Mouse (Mus musculus) liver, embryonic 13.5 days (tissue): ENCODE data around the gene Atxn1. TPM values are rescaled to one million over a fixed set of nuclear protein-coding genes. Genes with fewer than 3 reads are reported as not detected.

ENCODE experiments used
- ATAC-seq: fragments of 200-750 bp; cut with Nextera tagmentation; 2 replicates; pipeline ENCODE4 v1.8.0; 2017; ENCODE audit warnings: low read depth, mild to moderate bottlenecking, moderate number of reproducible peaks, moderate library complexity
- DNase-seq: peaks from one replicate; pipeline ENCODE4 v3.0.0; 2022
- H3K27ac ChIP-seq: fragments of 300-500 bp; sonication (generic); 2 replicates; pipeline ENCODE4 v1.5.1; 2015; ENCODE audit warnings: moderate library complexity, mild to moderate bottlenecking, inconsistent platforms
- H3K27me3 ChIP-seq: fragments of 300-500 bp; sonication (generic); 2 replicates; pipeline ENCODE4 v1.6.1; 2015; ENCODE audit warnings: mild to moderate bottlenecking, inconsistent platforms
- H3K36me3 ChIP-seq: fragments of 300-500 bp; sonication (generic); 2 replicates; pipeline ENCODE4 v1.6.1; 2015; ENCODE audit warnings: mild to moderate bottlenecking, inconsistent platforms
- H3K4me1 ChIP-seq: fragments of 300-500 bp; sonication (generic); replicated peaks from 2 replicates; pipeline ENCODE4 v1.6.1; 2015; ENCODE audit warnings: inconsistent platforms
- H3K4me2 ChIP-seq: fragments of 300-500 bp; sonication (generic); 2 replicates; pipeline ENCODE4 v1.6.1; 2015; ENCODE audit warnings: inconsistent platforms, mild to moderate bottlenecking, moderate library complexity
- H3K4me3 ChIP-seq: fragments of 300-500 bp; sonication (generic); replicated peaks from 2 replicates; pipeline ENCODE4 v1.5.1; 2015; ENCODE audit warnings: mild to moderate bottlenecking, inconsistent platforms
- H3K9ac ChIP-seq: fragments of 300-500 bp; sonication (generic); 2 replicates; pipeline ENCODE4 v1.6.1; 2015; ENCODE audit warnings: mild to moderate bottlenecking, inconsistent platforms
- H3K9me3 ChIP-seq: fragments of 300-500 bp; sonication (generic); replicated peaks from 2 replicates; pipeline ENCODE4 v1.6.1; 2016; ENCODE audit warnings: inconsistent platforms
- WGBS: fragments of 180-500 bp; shearing (Covaris S2); methylation state at CpG from one replicate; pipeline ENCODE4 v1.1.7; 2015; ENCODE audit not compliant: insufficient replicate concordance; 5-methylcytosine and 5-hydroxymethylcytosine counted together
- polyA plus RNA-seq: library from polyadenylated mRNA; unstranded; fragments of >200 nt; fragmentation: Nextera tagmentation; extraction: Ambion mirVana; gene quantifications from 2 replicates; pipeline ENCODE4 v1.2.1, GENCODE M21; 2015

Gene Atxn1
- polyA plus RNA-seq, 1 experiment from 2014 or later = 1.5 TPM

GRCm38 (mm10) chr13:45961871-45962630 lies 2.8 kb downstream of the Atxn1 start:
- DNase-seq = no peak
- peak overlapping the region; percentile 84; the same call in 1 of the 2 replicates for H3K4me3 ChIP-seq
- H3K9me3 ChIP-seq = no peaks in the 10 kb centered on the region
- H3K27me3 ChIP-seq = no peaks in the 10 kb centered on the region
- peaks cover 32% of the 10 kb centered on the region for H3K4me1 ChIP-seq
- H3K27ac ChIP-seq = no peak overlapping the region
- no peaks in the 10 kb centered on the region for H3K36me3 ChIP-seq
- ATAC-seq = no peak
- peak overlapping the region; percentile 99 for H3K4me2 ChIP-seq
- 0 out of 2 replicates have a peak overlapping the region, but pooled peaks have one; percentile 27 for H3K9ac ChIP-seq
- WGBS = 45% methylated on average over 9 of the region's 9 CpGs

- H3K9ac ChIP-seq = no peak overlapping the region
- no peak overlapping the region for H3K4me3 ChIP-seq
- H3K36me3 ChIP-seq = no peaks in the 10 kb centered on the region
- H3K4me2 ChIP-seq = no peak overlapping the region
- ATAC-seq (no peak), DNase-seq (no peak)
- no peaks in the 10 kb centered on the region for H3K9me3 ChIP-seq
- H3K27me3 ChIP-seq = no peaks in the 10 kb centered on the region
- peaks cover 21% of the 10 kb centered on the region for H3K4me1 ChIP-seq
- 74% methylated on average over 14 of the region's 14 CpGs for WGBS
- no peak overlapping the region for H3K27ac ChIP-seq
Measured at GRCm38 (mm10) chr13:45960311-45960965, 4.4 kb downstream of the Atxn1 start.

DNA sequence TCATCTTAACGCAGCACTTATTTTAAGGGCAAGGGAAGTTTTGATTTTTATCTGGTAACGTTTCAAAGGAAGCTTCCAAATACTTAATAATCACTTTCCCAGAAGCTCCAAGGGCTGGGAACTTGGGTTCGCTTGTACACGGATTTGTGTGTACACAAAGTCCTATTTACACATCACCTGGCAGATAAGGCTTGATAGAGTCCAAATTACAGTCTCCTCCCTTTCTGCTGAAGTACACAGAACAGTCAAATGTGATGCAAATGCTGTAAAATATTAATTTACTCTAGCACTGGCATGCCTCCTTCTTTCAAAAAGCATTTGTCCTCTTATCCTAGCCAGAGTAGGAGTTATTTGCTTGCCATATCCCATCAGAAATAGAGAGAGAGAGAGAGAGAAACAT lies 6.5 kb downstream of the Atxn1 start:
- Histone ChIP-seq H3K4me3 (no peak overlapping the region), H3K4me1 (peaks cover 20% of the 10 kb centered on the region), H3K4me2 (no peak overlapping the region), H3K36me3 (no peaks in the 10 kb centered on the region), H3K9ac (no peak overlapping the region), H3K9me3 (no peaks in the 10 kb centered on the region), H3K27me3 (no peaks in the 10 kb centered on the region), H3K27ac (no peak overlapping the region)
- ATAC-seq (no peak), DNase-seq (no peak)
- WGBS = 64% methylated on average over 4 of the region's 4 CpGs

- Histone ChIP-seq H3K27ac (no peak overlapping the region), H3K4me1 (peaks cover 16% of the 10 kb centered on the region), H3K9me3 (no peaks in the 10 kb centered on the region), H3K4me3 (no peak overlapping the region), H3K36me3 (no peaks in the 10 kb centered on the region), H3K4me2 (no peak overlapping the region), H3K27me3 (no peaks in the 10 kb centered on the region), H3K9ac (no peak overlapping the region)
- no peak for DNase-seq
- ATAC-seq = no peak
- 74% methylated on average over 5 of the region's 5 CpGs for WGBS
Measured at GRCm38 (mm10) chr13:45957629-45958028, 7.2 kb downstream of the Atxn1 start.

GRCm38 (mm10) chr13:45956287-45956686 lies 8.5 kb downstream of the Atxn1 start:
- Histone ChIP-seq H3K4me1 (0 out of 2 replicates have a peak, but pooled peaks cover 5% of the 10 kb centered on the region), H3K36me3 (no peaks in the 10 kb centered on the region), H3K27ac (no peak overlapping the region), H3K9me3 (no peaks in the 10 kb centered on the region), H3K4me2 (no peak overlapping the region), H3K27me3 (no peaks in the 10 kb centered on the region), H3K9ac (no peak overlapping the region), H3K4me3 (no peak overlapping the region)
- no peak for ATAC-seq
- 66% methylated on average over 6 of the region's 6 CpGs for WGBS
- DNase-seq = no peak

DNA sequence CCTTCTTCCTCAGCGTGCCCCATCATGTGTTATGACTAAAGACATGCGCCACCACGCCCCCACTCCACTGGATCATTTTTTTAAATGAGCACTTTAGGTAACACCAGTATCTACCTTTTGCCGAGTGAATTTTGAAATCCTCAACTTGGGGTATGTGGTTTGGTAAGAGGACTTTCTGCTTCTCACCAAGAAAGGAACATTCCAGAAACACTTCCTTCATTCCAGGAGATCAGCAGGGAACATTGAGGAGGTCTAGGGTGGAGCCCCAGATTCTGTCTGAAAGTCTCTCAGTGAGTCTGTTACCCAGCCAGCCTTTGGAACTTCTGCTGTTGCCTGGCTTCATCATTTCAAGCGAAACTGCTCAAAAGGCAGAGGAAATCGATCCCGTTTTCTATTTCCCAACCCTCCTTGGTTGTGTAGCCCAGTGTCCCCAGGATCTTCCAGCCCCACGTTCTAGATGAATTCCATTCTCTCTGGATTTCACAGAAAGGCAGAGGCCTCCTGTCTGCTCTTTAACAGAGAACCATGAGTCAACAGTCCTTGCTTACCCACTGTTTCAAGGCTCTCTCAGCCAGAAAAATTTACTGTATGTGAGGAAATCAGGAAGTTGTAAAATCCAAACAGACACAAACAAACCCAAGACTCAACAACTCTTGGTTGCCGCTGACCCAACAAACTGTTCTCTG lies 9.3 kb downstream of the Atxn1 start:
- H3K4me3 ChIP-seq = no peak overlapping the region
- WGBS = 68% methylated on average over 9 of the region's 9 CpGs
- no peak for DNase-seq
- H3K36me3 ChIP-seq = no peaks in the 10 kb centered on the region
- no peak overlapping the region for H3K9ac ChIP-seq
- H3K27me3 ChIP-seq = no peaks in the 10 kb centered on the region
- no peaks in the 10 kb centered on the region for H3K9me3 ChIP-seq
- peaks cover 13% of the 10 kb centered on the region for H3K4me1 ChIP-seq
- H3K4me2 ChIP-seq = no peak overlapping the region
- no peak overlapping the region for H3K27ac ChIP-seq
- no peak for ATAC-seq

GRCm38 (mm10) chr13:45953098-45953497 lies 11.7 kb downstream of the Atxn1 start:
- WGBS = 81% methylated on average over 4 of the region's 4 CpGs
- Histone ChIP-seq H3K36me3 (no peaks in the 10 kb centered on the region), H3K27me3 (no peaks in the 10 kb centered on the region), H3K4me1 (peaks cover 19% of the 10 kb centered on the region), H3K4me2 (no peak overlapping the region), H3K4me3 (no peak overlapping the region), H3K27ac (no peak overlapping the region), H3K9ac (no peak overlapping the region), H3K9me3 (no peaks in the 10 kb centered on the region)
- ATAC-seq = no peak
- no peak for DNase-seq

DNA sequence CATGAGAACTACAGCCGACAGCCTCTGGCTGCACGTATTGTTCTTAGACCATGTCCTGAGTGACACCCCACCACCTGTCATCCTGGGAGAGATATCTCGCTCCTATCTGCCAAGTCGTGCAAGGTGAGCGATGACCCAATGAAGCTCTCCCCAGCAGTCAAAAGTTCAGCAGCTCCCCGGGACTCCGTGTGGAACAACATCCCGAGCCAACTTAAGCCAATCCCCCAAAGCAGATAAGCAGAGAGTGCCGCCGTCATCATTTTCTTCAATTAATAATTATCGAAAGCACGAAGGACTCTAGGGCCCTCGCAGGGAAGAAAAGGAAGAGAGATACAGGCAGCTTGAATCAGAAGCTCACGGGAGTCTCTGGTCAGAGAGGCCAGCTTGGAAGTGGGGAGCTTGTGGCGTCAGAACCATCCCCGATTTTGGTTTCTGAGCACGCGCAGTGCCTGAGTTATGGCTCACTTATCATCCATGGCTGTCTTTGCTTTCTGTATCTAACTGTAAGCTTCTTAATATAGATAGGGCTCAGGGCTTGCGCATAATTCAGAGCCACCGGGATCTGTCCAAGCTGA lies 13.7 kb downstream of the Atxn1 start:
- Histone ChIP-seq H3K27me3 (no peaks in the 10 kb centered on the region), H3K9me3 (no peaks in the 10 kb centered on the region), H3K9ac (no peak overlapping the region), H3K27ac (no peak overlapping the region), H3K4me3 (no peak overlapping the region), H3K4me2 (no peak overlapping the region), H3K36me3 (no peaks in the 10 kb centered on the region), H3K4me1 (peaks cover 22% of the 10 kb centered on the region)
- no peak for DNase-seq
- WGBS = 72% methylated on average over 20 of the region's 20 CpGs
- ATAC-seq = no peak

DNA sequence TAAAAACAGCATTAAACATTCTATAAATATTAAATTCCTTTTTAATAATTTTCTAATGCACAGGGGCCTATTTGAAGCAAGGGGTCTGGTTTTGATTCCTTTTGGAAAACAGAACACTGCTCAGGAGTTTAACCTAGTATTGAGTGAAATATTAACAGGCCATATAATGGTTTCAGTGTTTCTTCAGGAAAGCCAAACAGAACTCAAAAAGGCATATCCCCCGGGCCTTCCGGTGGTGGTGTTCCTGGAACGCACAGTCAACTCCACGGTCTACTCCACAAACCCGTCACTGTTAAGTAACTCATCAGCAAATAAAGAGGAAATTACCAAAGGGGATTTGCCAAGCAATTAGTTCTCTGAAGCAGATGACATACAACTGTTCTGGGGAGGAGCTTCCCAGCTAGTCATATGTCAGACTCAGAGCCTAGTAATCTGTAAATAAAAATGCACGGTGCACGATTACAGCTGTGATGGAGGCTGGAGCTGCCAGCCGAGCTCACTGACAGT lies 14.4 kb downstream of the Atxn1 start:
- Histone ChIP-seq H3K9me3 (no peaks in the 10 kb centered on the region), H3K27ac (no peak overlapping the region), H3K36me3 (no peaks in the 10 kb centered on the region), H3K4me1 (peaks cover 22% of the 10 kb centered on the region), H3K27me3 (no peaks in the 10 kb centered on the region), H3K9ac (no peak overlapping the region), H3K4me2 (no peak overlapping the region), H3K4me3 (no peak overlapping the region)
- WGBS = 66% methylated on average over 8 of the region's 8 CpGs
- ATAC-seq (no peak), DNase-seq (no peak)

DNA sequence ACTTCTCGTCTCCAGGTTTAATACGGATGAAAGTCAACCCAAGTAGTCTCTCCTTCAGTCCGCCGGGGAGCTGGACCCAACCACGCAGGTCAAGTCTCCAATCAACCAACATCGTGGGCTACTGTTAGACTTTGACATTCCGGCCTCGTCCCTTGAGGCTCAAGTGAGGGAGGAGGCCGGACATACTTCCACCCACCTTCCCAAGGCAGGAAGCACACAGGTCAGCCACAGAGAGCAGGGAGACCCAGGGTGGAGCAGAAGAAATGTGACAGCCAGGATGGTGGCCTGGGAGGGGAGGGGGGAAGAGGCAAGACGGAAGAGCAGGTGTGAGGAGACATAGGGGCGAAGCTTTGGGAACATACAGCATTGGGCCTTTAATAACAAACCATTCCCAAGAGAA lies 18.7 kb downstream of the Atxn1 start:
- Histone ChIP-seq H3K4me2 (no peak overlapping the region), H3K9me3 (no peaks in the 10 kb centered on the region), H3K27me3 (no peaks in the 10 kb centered on the region), H3K36me3 (peaks cover 3% of the 10 kb centered on the region; the same call in 1 of the 2 replicates), H3K4me3 (no peak overlapping the region), H3K4me1 (peaks cover 16% of the 10 kb centered on the region), H3K27ac (no peak overlapping the region), H3K9ac (no peak overlapping the region)
- DNase-seq (no peak), ATAC-seq (no peak)
- 84% methylated on average over 11 of the region's 11 CpGs for WGBS

DNA sequence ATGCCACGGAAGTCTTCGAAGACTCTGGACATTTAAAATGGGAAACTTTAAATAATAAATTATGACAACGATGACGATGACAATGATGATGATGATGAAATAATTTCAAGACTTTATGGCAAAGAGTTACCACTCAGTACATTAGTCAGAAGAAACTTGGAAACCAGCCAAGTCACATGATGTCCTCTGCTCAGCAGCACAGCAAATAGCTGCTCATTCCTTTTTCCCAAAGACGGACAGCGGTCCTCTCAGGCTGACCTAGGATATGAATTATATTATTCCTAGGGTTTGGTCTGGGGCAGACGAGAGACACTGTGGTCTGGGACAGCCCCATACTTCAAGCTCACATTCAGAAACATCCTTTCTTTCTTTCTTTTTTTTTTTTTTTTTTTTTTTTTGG lies 22.5 kb downstream of the Atxn1 start:
- WGBS = 81% methylated on average over 7 of the region's 7 CpGs
- Histone ChIP-seq H3K4me1 (0 out of 2 replicates have a peak, but pooled peaks cover 3% of the 10 kb centered on the region), H3K27me3 (no peaks in the 10 kb centered on the region), H3K9ac (no peak overlapping the region), H3K4me3 (no peak overlapping the region), H3K9me3 (no peaks in the 10 kb centered on the region), H3K27ac (no peak overlapping the region), H3K36me3 (peaks cover 3% of the 10 kb centered on the region; the same call in 1 of the 2 replicates), H3K4me2 (no peak overlapping the region)
- ATAC-seq (no peak), DNase-seq (no peak)
